Mouse (Mus musculus): ENCODE measurements at regions not wholly inside any gene's neighbourhood (a gene's known extent, or its start where the extent isn't known, plus 50 kb on each side); places are given as distances from the start of the nearest gene placed in this dataset.

DNA sequence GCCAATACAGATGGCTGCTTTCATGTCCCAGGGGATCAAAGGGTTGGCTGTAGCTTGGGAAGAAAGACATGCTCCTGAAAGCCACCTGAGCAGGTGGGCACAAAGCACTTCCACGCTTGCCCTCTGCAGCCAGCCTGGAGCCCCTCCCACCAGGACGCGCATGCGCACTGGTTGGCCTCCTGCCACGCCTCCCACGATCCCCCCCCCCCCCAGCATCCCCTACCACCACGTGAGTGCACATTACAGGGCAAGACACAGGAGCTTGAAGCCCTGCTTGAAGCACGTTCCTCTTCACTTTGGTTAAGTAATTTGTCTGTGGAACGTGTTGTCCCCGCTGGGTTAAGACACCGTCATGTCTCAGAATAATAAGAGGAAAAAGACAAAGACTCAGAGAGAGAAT, 124.6 kb downstream of the Vegfa start:
- Histone ChIP-seq H3K9me3 (replicated peaks) (0 out of 2 replicates have a peak, but pooled peaks cover 4% of the 10 kb centered on the region), H3K27ac (no peak overlapping the region), H3K9ac (no peak overlapping the region), H3K4me3 (replicated peaks) (no peak overlapping the region), H3K4me2 (no peak overlapping the region), H3K27me3 (peaks cover 4% of the 10 kb centered on the region; the same call in 1 of the 2 replicates), H3K4me1 (peaks cover 23% of the 10 kb centered on the region), H3K36me3 (no peaks in the 10 kb centered on the region)
- 57% methylated on average over 11 of the region's 11 CpGs for WGBS
- no peak for ATAC-seq (replicated peaks; ENCODE audit: low FRiP score)

DNA sequence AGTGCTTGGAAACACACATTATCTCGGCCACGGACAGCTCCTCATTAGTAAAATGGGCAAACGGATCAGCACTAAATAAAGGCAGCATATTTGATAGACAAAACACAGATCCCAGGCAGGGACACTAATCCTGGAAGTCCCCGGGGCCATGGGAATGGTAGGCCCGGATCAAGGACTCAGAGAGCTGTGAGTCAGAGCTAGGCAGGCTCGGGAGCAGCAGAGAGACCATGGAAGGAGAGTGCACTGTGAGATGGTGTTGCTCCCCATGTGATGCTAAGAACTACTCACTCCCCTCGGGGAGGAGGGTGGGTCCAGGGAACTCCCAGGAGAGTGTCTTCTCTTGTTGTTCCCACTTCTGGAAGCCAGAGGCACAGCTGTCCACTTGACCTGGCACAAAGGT, 126.6 kb downstream of the Vegfa start:
- no peak overlapping the region for H3K9ac ChIP-seq
- H3K27me3 ChIP-seq = peaks cover 4% of the 10 kb centered on the region; the same call in 1 of the 2 replicates
- no peaks in the 10 kb centered on the region for H3K36me3 ChIP-seq
- H3K4me3 ChIP-seq (replicated peaks) = no peak overlapping the region
- no peak overlapping the region for H3K27ac ChIP-seq
- H3K4me2 ChIP-seq = no peak overlapping the region
- no peaks in the 10 kb centered on the region for H3K9me3 ChIP-seq (replicated peaks)
- WGBS = 70% methylated on average over 7 of the region's 7 CpGs
- ATAC-seq (replicated peaks; ENCODE audit: low FRiP score) = no peak
- peaks cover 23% of the 10 kb centered on the region for H3K4me1 ChIP-seq

DNA sequence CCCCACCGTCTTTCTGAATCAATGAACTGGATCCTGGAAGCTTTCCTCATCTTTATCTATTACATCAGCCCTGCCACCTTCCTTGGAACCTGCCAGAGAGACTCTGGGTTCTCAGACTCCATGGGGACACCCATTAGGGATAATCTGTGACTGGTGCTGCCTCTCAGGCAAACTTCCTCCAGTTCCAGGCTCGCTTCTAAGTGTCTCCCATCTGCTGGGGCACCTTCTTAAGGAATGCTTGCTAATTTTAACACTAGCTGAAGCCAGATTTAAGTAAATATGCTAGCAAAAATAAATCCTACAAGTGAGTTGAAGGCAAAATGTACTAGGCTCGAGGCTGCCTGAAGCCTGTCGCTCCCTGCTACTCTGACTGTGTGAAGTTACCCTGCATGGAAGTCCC, 127.9 kb downstream of the Vegfa start:
- peaks cover 4% of the 10 kb centered on the region; the same call in 1 of the 2 replicates for H3K27me3 ChIP-seq
- H3K36me3 ChIP-seq = no peaks in the 10 kb centered on the region
- no peak overlapping the region for H3K4me3 ChIP-seq (replicated peaks)
- 62% methylated on average over 4 of the region's 4 CpGs for WGBS
- ATAC-seq (replicated peaks; ENCODE audit: low FRiP score) = no peak
- peaks cover 4% of the 10 kb centered on the region; the same call in 1 of the 2 replicates for H3K9me3 ChIP-seq (replicated peaks)
- no peak overlapping the region for H3K4me2 ChIP-seq
- H3K9ac ChIP-seq = no peak overlapping the region
- no peak overlapping the region for H3K27ac ChIP-seq
- H3K4me1 ChIP-seq = peaks cover 23% of the 10 kb centered on the region

DNA sequence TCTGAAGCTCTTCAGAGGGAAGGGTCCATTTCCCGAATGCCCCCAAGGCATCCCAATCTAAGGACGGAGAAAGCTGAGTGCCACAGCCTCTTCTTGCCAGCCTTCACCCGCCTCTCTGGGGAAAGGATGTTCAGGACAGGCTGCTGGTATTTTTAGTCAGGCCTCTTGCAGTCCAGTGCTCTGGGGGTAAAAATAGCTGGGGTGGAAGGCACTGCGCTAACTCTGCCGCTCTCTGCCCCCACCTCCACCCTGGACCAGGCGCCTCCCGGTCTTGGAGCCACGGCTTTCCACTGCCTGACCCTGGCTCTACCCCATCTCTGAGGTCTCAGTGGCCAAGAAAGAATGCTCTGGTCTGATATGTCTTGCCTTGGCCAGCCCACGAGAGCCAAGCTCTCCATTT, 128.9 kb downstream of the Vegfa start:
- Histone ChIP-seq H3K9me3 (replicated peaks) (peaks cover 4% of the 10 kb centered on the region; the same call in 1 of the 2 replicates), H3K4me1 (peaks cover 23% of the 10 kb centered on the region), H3K4me3 (replicated peaks) (no peak overlapping the region), H3K36me3 (no peaks in the 10 kb centered on the region), H3K9ac (no peak overlapping the region), H3K27me3 (peaks cover 4% of the 10 kb centered on the region; the same call in 1 of the 2 replicates), H3K4me2 (no peak overlapping the region), H3K27ac (no peak overlapping the region)
- WGBS = 93% methylated on average over 9 of the region's 9 CpGs
- ATAC-seq (replicated peaks; ENCODE audit: low FRiP score) = no peak

DNA sequence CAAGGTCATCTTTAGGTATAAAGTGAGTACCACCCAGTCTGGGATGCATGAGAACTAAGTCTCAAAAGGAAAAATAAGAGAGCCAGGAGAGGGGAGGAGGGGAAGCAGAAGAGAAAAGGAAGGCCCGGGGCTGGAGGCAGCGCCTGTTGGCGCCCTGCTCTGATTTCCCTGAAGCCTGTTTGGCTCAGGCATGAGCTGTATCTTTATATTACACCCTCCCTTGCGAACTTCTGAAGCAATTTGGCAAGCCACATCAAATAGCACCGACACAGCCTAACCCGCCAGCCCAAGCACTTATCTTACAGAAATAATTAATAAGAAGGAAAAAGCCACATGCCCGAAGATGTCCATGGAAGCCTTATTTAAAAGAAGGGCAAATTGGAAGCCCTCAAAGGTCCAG, 129.5 kb downstream of the Vegfa start:
- Histone ChIP-seq H3K9ac (no peak overlapping the region), H3K27ac (no peak overlapping the region), H3K4me1 (peaks cover 18% of the 10 kb centered on the region), H3K27me3 (peaks cover 4% of the 10 kb centered on the region; the same call in 1 of the 2 replicates), H3K36me3 (no peaks in the 10 kb centered on the region), H3K4me3 (replicated peaks) (no peak overlapping the region), H3K4me2 (no peak overlapping the region), H3K9me3 (replicated peaks) (peaks cover 4% of the 10 kb centered on the region; the same call in 1 of the 2 replicates)
- ATAC-seq (replicated peaks; ENCODE audit: low FRiP score) = no peak
- 92% methylated on average over 7 of the region's 7 CpGs for WGBS

DNA sequence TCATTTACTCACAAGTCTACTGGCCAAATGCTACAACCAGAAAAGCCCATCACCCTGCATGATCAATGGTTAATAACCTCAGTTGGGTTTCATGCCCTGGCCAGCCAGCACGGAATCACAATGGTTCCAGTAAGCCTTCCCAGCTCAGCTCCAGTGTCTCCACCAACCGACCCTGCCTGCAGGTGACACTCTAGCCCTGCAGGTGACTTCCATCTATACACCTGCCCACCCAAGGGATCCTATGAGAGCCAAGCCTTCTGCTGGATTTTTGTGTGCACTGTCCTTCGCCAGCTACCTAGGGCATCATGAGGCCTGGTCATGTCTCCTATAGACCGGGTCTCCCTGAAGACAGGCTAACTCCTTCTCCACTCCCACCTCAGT, 135.3 kb downstream of the Vegfa start:
- ATAC-seq (replicated peaks; ENCODE audit: low FRiP score) = no peak
- peaks cover 12% of the 10 kb centered on the region for H3K4me1 ChIP-seq
- H3K27ac ChIP-seq = no peak overlapping the region
- H3K9ac ChIP-seq = no peak overlapping the region
- no peak overlapping the region for H3K4me2 ChIP-seq
- 62% methylated on average over 4 of the region's 4 CpGs for WGBS
- no peak overlapping the region for H3K4me3 ChIP-seq (replicated peaks)
- H3K36me3 ChIP-seq = no peaks in the 10 kb centered on the region
- peaks cover 4% of the 10 kb centered on the region; the same call in 1 of the 2 replicates for H3K9me3 ChIP-seq (replicated peaks)
- H3K27me3 ChIP-seq = no peaks in the 10 kb centered on the region

DNA sequence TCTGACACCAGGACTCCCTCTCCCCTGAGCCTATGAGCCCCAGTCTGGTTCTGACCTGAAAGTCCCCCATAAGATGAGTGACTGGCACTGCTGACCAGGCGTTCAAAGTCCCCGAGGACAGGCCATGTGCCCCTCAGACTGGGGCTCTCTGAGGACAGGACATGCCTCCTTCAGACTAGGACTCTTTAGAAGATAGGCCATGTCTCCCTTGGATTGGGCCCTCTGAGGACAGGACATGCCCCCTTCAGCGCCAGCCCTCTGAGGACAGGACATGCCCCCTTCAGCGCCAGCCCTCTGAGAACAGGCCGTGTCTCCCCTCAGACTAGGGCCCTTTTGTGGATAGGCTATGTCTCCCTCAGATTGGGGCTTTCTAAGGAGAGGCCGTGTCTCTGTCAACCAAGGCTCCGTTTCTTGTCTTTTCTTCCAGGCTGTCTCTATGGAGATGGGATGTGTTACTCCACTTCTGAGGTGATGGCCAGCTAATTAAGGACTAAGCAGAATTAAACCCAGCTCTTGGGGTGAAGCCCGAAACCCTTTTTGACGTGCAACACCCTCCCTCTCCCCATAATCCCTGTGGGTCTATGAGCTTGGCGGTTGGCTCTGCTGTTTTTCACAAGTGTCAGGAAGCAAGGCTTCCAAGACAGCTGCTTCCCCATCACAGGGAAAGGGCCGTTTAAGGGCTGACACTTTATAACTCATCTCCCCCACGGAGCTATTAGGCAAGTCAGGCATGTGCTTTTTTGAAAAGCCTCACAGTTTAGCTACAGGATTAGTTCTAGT, 135.8 kb downstream of the Vegfa start:
- H3K27ac ChIP-seq = no peak overlapping the region
- no peak overlapping the region for H3K9ac ChIP-seq
- H3K4me1 ChIP-seq = peaks cover 12% of the 10 kb centered on the region
- ATAC-seq (replicated peaks; ENCODE audit: low FRiP score) = no peak
- no peaks in the 10 kb centered on the region for H3K27me3 ChIP-seq
- H3K9me3 ChIP-seq (replicated peaks) = peaks cover 4% of the 10 kb centered on the region; the same call in 1 of the 2 replicates
- no peaks in the 10 kb centered on the region for H3K36me3 ChIP-seq
- WGBS = 51% methylated on average over 12 of the region's 12 CpGs
- no peak overlapping the region for H3K4me2 ChIP-seq
- no peak overlapping the region for H3K4me3 ChIP-seq (replicated peaks)

DNA sequence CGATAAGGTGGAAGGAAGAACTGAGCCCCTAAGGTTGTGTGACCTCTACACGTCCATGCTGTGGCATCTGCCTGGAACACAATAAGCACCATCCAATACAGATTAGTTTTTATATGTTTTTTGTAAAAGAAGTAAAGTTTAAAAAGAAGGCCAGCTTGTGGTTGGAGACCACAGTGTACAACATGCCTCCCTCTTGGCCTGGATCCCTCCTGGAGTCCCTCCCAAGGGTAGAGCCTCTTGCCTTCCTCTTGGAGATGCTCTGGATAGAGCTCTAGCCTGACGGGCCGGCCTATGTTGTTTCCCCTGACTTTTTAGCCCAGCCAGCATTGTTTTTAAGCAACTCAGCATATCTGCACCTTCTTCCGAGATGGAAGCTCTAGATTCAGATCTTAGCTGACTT, 138.0 kb downstream of the Vegfa start:
- no peak for ATAC-seq (replicated peaks; ENCODE audit: low FRiP score)
- no peaks in the 10 kb centered on the region for H3K36me3 ChIP-seq
- H3K9me3 ChIP-seq (replicated peaks) = no peaks in the 10 kb centered on the region
- peaks cover 12% of the 10 kb centered on the region for H3K4me1 ChIP-seq
- no peak overlapping the region for H3K27ac ChIP-seq
- WGBS = 90% methylated on average over 5 of the region's 5 CpGs
- H3K4me3 ChIP-seq (replicated peaks) = no peak overlapping the region
- H3K27me3 ChIP-seq = no peaks in the 10 kb centered on the region
- no peak overlapping the region for H3K4me2 ChIP-seq
- no peak overlapping the region for H3K9ac ChIP-seq

DNA sequence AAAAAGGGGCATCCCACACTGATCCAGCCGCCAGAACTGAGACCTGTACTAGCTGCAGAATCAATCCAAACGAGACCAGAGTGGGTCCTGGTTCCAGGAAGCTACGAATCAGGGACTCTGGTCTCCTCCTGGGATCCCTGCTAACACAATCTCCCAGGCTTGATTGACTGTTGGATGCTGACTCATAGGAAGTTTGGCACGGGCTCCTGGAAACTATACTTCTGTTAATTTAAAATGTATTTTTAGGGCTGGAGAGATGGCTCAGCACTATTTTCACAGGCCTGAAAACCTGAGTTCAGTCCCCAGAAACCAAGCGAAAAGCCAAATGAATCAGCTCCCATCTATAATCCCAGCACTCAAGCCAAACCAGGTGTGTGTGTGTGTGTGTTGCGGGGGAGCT, 138.5 kb downstream of the Vegfa start:
- H3K36me3 ChIP-seq = no peaks in the 10 kb centered on the region
- H3K9ac ChIP-seq = no peak overlapping the region
- H3K4me3 ChIP-seq (replicated peaks) = no peak overlapping the region
- H3K27me3 ChIP-seq = no peaks in the 10 kb centered on the region
- H3K4me2 ChIP-seq = no peak overlapping the region
- WGBS = 72% methylated on average over 6 of the region's 6 CpGs
- ATAC-seq (replicated peaks; ENCODE audit: low FRiP score) = no peak
- H3K4me1 ChIP-seq = peaks cover 13% of the 10 kb centered on the region
- H3K27ac ChIP-seq = no peak overlapping the region
- no peaks in the 10 kb centered on the region for H3K9me3 ChIP-seq (replicated peaks)

DNA sequence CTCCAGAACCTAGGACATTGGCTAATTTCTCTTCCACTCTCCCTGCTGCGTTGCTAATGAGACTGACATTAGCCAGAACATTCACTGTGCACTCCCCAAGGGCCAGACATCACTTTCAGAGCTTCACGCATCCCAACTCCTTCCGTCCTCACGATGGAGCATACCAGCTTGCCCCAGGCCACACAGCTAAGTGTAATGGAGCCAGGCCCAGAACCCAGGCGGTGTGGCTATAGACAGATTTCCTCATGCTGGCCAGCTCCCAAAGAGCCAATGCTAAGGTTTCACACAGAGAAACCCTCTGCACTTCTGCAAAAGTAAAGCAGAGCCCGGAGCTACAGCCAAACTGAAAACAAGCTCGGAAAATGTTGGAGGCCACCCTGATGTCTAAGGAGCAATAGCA, 139.1 kb downstream of the Vegfa start:
- Histone ChIP-seq H3K9ac (no peak overlapping the region), H3K36me3 (no peaks in the 10 kb centered on the region), H3K4me2 (no peak overlapping the region), H3K4me3 (replicated peaks) (no peak overlapping the region), H3K27ac (no peak overlapping the region), H3K4me1 (peaks cover 15% of the 10 kb centered on the region), H3K9me3 (replicated peaks) (no peaks in the 10 kb centered on the region), H3K27me3 (no peaks in the 10 kb centered on the region)
- no peak for ATAC-seq (replicated peaks; ENCODE audit: low FRiP score)
- 80% methylated on average over 7 of the region's 7 CpGs for WGBS

DNA sequence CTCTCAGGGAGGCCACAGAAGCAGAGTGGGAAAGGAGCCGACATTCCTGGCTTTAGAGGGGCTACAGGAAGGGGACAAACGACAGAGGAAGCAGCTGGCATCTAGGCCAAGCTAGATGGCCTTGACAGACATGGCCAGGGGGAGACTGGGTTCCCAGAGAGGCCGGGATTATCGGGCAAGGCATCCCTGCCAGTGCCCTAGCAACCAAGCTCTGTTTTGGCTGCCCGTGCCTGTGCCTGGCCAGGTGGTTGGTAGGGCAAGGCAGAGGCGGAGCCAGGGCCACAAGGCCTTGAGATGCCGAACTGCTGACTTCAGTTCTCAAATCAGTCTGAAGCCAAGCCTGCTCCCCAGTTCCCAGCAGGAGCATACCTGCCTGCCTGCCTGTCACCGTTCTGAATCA, 142.7 kb downstream of the Vegfa start:
- no peaks in the 10 kb centered on the region for H3K36me3 ChIP-seq
- WGBS = 61% methylated on average over 8 of the region's 8 CpGs
- H3K4me2 ChIP-seq = no peak overlapping the region
- ATAC-seq (replicated peaks; ENCODE audit: low FRiP score) = no peak
- no peak overlapping the region for H3K4me3 ChIP-seq (replicated peaks)
- peaks cover 35% of the 10 kb centered on the region for H3K4me1 ChIP-seq
- no peaks in the 10 kb centered on the region for H3K9me3 ChIP-seq (replicated peaks)
- H3K27me3 ChIP-seq = no peaks in the 10 kb centered on the region
- no peak overlapping the region for H3K27ac ChIP-seq
- no peak overlapping the region for H3K9ac ChIP-seq

DNA sequence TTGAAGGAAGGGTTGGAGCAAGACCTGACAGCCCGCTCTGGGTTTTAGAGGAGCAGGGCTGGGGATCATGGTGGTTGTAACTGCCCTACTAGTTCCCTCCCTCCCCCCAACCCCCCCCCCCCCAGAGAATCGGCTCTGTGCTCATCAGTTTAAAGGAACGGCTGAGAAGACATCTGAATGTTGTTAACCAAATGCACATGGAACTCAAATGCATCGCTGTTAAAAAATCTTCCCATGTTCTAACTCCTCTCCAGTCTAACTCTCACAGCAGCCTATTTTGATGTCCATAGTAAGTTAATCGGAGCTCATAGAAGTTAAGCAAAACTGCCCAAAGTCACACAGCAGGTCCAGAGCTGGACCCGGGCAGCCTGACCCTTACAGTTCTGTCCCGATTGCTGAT, 143.1 kb downstream of the Vegfa start:
- WGBS = 61% methylated on average over 7 of the region's 7 CpGs
- H3K4me1 ChIP-seq = peaks cover 39% of the 10 kb centered on the region
- H3K4me3 ChIP-seq (replicated peaks) = no peak overlapping the region
- no peaks in the 10 kb centered on the region for H3K9me3 ChIP-seq (replicated peaks)
- H3K27ac ChIP-seq = no peak overlapping the region
- H3K9ac ChIP-seq = no peak overlapping the region
- H3K27me3 ChIP-seq = no peaks in the 10 kb centered on the region
- ATAC-seq (replicated peaks; ENCODE audit: low FRiP score) = no peak
- H3K36me3 ChIP-seq = no peaks in the 10 kb centered on the region
- no peak overlapping the region for H3K4me2 ChIP-seq

Measured in kidney, embryonic 15.5 days (tissue).